16 mouse cellular contexts compared by ENCODE assay signal in the genomic region with DNA sequence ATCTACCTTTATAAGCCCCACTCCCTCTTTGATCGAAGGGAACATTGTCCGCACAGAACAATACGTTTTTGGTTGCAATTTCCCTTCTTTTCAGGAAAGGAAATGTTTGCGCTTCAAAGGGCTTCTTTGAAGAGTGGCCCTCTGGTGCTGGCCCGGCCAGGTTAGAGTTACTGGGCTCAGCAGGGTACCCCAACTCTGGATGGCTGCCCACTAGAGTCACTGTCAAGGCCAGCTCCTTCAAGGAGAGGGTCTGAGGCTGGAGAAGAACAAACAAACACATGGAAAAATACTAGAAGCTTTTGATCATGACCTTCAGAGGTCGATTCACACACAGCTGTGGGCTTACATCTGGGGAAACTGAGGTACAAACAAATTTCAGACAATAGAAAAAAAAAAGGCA. TPM values are rescaled to one million over a fixed set of nuclear protein-coding genes. Genes with fewer than 3 reads are reported as not detected.
A peak's percentile ranks its signal among the peaks of the same experiment; 100 is the strongest.
DNase-seq lines count a peak whose midpoint lies in the region.
"Had no signal": no experiment of that assay in that cellular context is flagged by ENCODE, and none has a peak within 500 bp of the region (broad histone marks: within the 10 kb centered on the region; RNA-seq: fewer than 3 reads in every experiment).

No protein-coding gene starts in this region.

- intact Hi-C loops in left cerebral cortex, postnatal 4 days (cut with DNase I), result no loop called here

- DNase-seq in adrenal gland, adult (ENCODE audit: inconsistent age in 2 of 2, low spot score in 1 of 2), result peak; percentile 73 to 83
- no peak for DNase-seq in adrenal gland, adult 18-20 months (ENCODE audit: low spot score in 2 of 2)
- peak; percentile 71 to 72 for DNase-seq in cerebellum, postnatal 10 days
- DNase-seq in cerebellum, adult 11 months, result no peak
- DNase-seq in left cerebral cortex, postnatal 4 days, result peak; percentile 48
- DNase-seq in left cerebral cortex, adult 9 months (ENCODE audit: low spot score in 2 of 2), result no peak
- DNase-seq in adrenal gland, postnatal 36 days, result peak; percentile 67 to 69
- no peak for DNase-seq in thymus, adult 18-20 months
- DNase-seq: cerebellum, adult 2 months; cerebellum, adult 9-11 months; gastrocnemius, postnatal 10 days; gastrocnemius, postnatal 36 days; heart, adult 2 months; heart, postnatal 14 days; heart, postnatal 4 days; kidney, adult 11 months had no signal

RNA-seq across cellular contexts. Expression of a gene that starts 6.9 kb away (rescaled TPM):
- 10 to 100 TPM; 87.0 to 94.9 TPM for total RNA-seq in adrenal gland, adult 18-20 months (2021)
- 10 to 100 TPM; 78.1 to 82.9 TPM for total RNA-seq in left cerebral cortex, postnatal 4 days (2021)
- total RNA-seq in adrenal gland, postnatal 36 days (2021), result 100 to 1,000 TPM; 103 to 112 TPM

Comparison
In these comparisons a context has a peak if more than half of its experiments do, and no peak if none do; other contexts are left out.
1. DNase-seq: peak in adrenal gland, adult (2 of 2), cerebellum, postnatal 10 days (2 of 2), left cerebral cortex, postnatal 4 days (single experiment) and adrenal gland, postnatal 36 days (2 of 2); none in adrenal gland, adult 18-20 months (0 of 2), cerebellum, adult 11 months (single experiment), left cerebral cortex, adult 9 months (0 of 2) and thymus, adult 18-20 months (0 of 2).